Comparison of ENCODE assay signal across 32 mouse cellular contexts in the genomic region with DNA sequence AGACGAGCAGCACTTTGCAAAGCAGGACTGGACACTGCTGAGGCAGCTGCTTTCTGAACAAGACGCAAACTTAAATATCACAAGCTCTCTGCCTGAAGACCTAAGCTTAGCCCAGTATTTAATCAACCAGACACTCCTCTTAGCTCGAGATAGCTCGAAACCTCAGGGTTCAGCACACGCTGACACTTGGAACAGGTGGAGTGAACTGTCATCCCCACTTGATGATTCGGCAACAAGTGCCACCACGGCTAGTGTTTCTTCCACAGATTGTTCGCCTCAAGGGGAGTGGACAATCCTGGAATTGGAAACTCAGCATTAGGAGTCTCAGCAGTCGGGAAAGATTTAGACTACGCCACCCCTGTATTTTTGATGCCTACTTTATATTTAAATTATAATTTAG. TPM values are rescaled to one million over a fixed set of nuclear protein-coding genes. Genes with fewer than 3 reads are reported as not detected.
DNase-seq lines count a peak whose midpoint lies in the region; ATAC-seq and TF ChIP-seq lines count a peak whose summit lies in the region.
"Had no signal": no experiment of that assay in that cellular context is flagged by ENCODE, and none has a peak within 500 bp of the region (broad histone marks: within the 10 kb centered on the region; RNA-seq: fewer than 3 reads in every experiment).

No protein-coding gene starts in this region.

- TF ChIP-seq CTCF in gastrocnemius, adult 2 months (IDR thresholded peaks at IDR 0.05): no peak
- no peak for TF ChIP-seq CTCF in intestine, postnatal 0 days (IDR thresholded peaks at IDR 0.05; ENCODE audit: low read depth)

- H3K4me3 ChIP-seq in gastrocnemius, adult 2 months: peak overlapping the region; percentile 61
- no peak overlapping the region for H3K4me3 ChIP-seq in limb, embryonic 14.5 days (replicated peaks; ENCODE audit: low read length)
- H3K4me3 ChIP-seq in intestine, postnatal 0 days (ENCODE audit: low read depth, low read length): no peak overlapping the region
- H3K4me3 ChIP-seq: embryonic facial prominence, embryonic 13.5 days; forebrain, embryonic 10.5 days; forebrain, embryonic 13.5 days; heart, embryonic 12.5 days; heart, embryonic 15.5 days; hindbrain, embryonic 10.5 days; hindbrain, embryonic 13.5 days had no signal

- no peak overlapping the region for H3K9ac ChIP-seq in limb, embryonic 14.5 days (ENCODE audit: low read depth, low read length, severe bottlenecking)
- no peak overlapping the region for H3K9ac ChIP-seq in intestine, postnatal 0 days (ENCODE audit: low read depth, low read length)
- H3K9ac ChIP-seq: embryonic facial prominence, embryonic 13.5 days; forebrain, embryonic 13.5 days; heart, embryonic 12.5 days; heart, embryonic 15.5 days; hindbrain, embryonic 13.5 days had no signal

- H3K4me2 ChIP-seq in limb, embryonic 14.5 days (replicated peaks; ENCODE audit: low read depth, low read length, severe bottlenecking): no peak overlapping the region
- H3K4me2 ChIP-seq in intestine, postnatal 0 days (replicated peaks; ENCODE audit: low read depth): no peak overlapping the region
- H3K4me2 ChIP-seq: embryonic facial prominence, embryonic 13.5 days; forebrain, embryonic 13.5 days; heart, embryonic 12.5 days; heart, embryonic 15.5 days; hindbrain, embryonic 13.5 days had no signal

- DNase-seq in gastrocnemius, adult 2 months: peak; percentile 62
- DNase-seq in gastrocnemius, postnatal 4 days (ENCODE audit: low spot score in 2 of 2): no peak
- peak; percentile 15 for DNase-seq in gastrocnemius, postnatal 14 days
- peak; percentile 17 for DNase-seq in limb, embryonic 14.5 days (ENCODE audit: low spot score)
- DNase-seq in skeletal muscle tissue, adult 2 months (ENCODE audit: low read depth, low spot score): peak; percentile 77
- DNase-seq in cerebellum, postnatal 10 days: no peak
- DNase-seq: adrenal gland, adult 8-10 months; adrenal gland, postnatal 25 days; cerebellum, adult 18-20 months; cerebellum, adult 9-10 months; cerebellum, postnatal 25 days; heart, adult 11 months; heart, postnatal 10 days; heart, postnatal 36 days; kidney, adult 2 months had no signal

- ATAC-seq in limb, embryonic 14.5 days (ENCODE audit: low FRiP score, low read depth): peak; percentile 65
- ATAC-seq in intestine, postnatal 0 days: no peak
- ATAC-seq: CD4-positive, CD25-positive, alpha-beta regulatory T cell, adult 4 months; forebrain, embryonic 13.5 days; forebrain, embryonic 16.5 days; hindbrain, postnatal 0 days; inflammation-experienced regulatory T-cells, adult 6 months; intestine, embryonic 16.5 days had no signal

- H3K36me3 ChIP-seq in limb, embryonic 14.5 days (ENCODE audit: control insufficient read depth, insufficient read depth, low read length): 0 out of 2 replicates have a peak, but pooled peaks cover 4% of the 10 kb centered on the region
- H3K36me3 ChIP-seq in intestine, postnatal 0 days (ENCODE audit: control insufficient read depth, insufficient read depth): no peaks in the 10 kb centered on the region; the same call in 1 of the 2 replicates
- H3K36me3 ChIP-seq: heart, embryonic 15.5 days had no signal

- H3K27me3 ChIP-seq in limb, embryonic 14.5 days (ENCODE audit: control insufficient read depth, insufficient read depth, low read length): no peaks in the 10 kb centered on the region
- H3K27me3 ChIP-seq in intestine, postnatal 0 days (replicated peaks; ENCODE audit: control insufficient read depth, insufficient read depth, low read length): no peaks in the 10 kb centered on the region
- H3K27me3 ChIP-seq: embryonic facial prominence, embryonic 13.5 days; forebrain, embryonic 13.5 days; heart, embryonic 12.5 days; heart, embryonic 15.5 days; hindbrain, embryonic 13.5 days had no signal

- no peaks in the 10 kb centered on the region for H3K4me1 ChIP-seq in limb, embryonic 14.5 days (ENCODE audit: control insufficient read depth, insufficient read depth, low read length)
- H3K4me1 ChIP-seq in intestine, postnatal 0 days (replicated peaks; ENCODE audit: control insufficient read depth, insufficient read depth, low read length): no peaks in the 10 kb centered on the region
- H3K4me1 ChIP-seq: embryonic facial prominence, embryonic 13.5 days; forebrain, embryonic 10.5 days; forebrain, embryonic 13.5 days; heart, embryonic 12.5 days; heart, embryonic 15.5 days; hindbrain, embryonic 10.5 days; hindbrain, embryonic 13.5 days had no signal

- intact Hi-C loops in gastrocnemius, adult 2 months (cut with DNase I): no loop called here
- intact Hi-C loops in gastrocnemius, postnatal 14 days (cut with DNase I; ENCODE audit: low total_unique reads): no loop called here

- 84% methylated on average over 10 of the region's 10 CpGs for WGBS in limb, embryonic 14.5 days
- 91% methylated on average over 10 of the region's 10 CpGs for WGBS in intestine, postnatal 0 days

- peak overlapping the region; percentile 88 for H3K27ac ChIP-seq in gastrocnemius, adult 2 months
- no peak overlapping the region for H3K27ac ChIP-seq in limb, embryonic 14.5 days (replicated peaks; ENCODE audit: low read depth, low read length)
- no peak overlapping the region for H3K27ac ChIP-seq in intestine, postnatal 0 days (ENCODE audit: low read depth, low read length)
- H3K27ac ChIP-seq: embryonic facial prominence, embryonic 13.5 days; forebrain, embryonic 10.5 days; forebrain, embryonic 13.5 days; heart, embryonic 15.5 days; hindbrain, embryonic 10.5 days; hindbrain, embryonic 13.5 days; hindbrain, postnatal 0 days had no signal

- TF ChIP-seq POLR2A in limb, embryonic 14.5 days (IDR thresholded peaks at IDR 0.05; ENCODE audit: borderline replicate concordance, extremely low read depth, insufficient read depth, insufficient read length): no peak

- no peaks in the 10 kb centered on the region for H3K9me3 ChIP-seq in limb, embryonic 14.5 days (ENCODE audit: control insufficient read depth, low read length)
- H3K9me3 ChIP-seq in intestine, postnatal 0 days (ENCODE audit: control insufficient read depth): no peaks in the 10 kb centered on the region
- H3K9me3 ChIP-seq: embryonic facial prominence, embryonic 13.5 days; forebrain, embryonic 10.5 days; forebrain, embryonic 13.5 days; heart, embryonic 12.5 days; heart, embryonic 15.5 days; hindbrain, embryonic 10.5 days; hindbrain, embryonic 13.5 days had no signal

RNA-seq across cellular contexts. Expression of a gene that starts 3.1 kb away (rescaled TPM):
- under 1 TPM in 1 of 2 experiments, not detected in 1; 0.08 TPM for total RNA-seq in gastrocnemius, adult 2 months (2021)
- under 1 TPM; 0.16 to 0.17 TPM for total RNA-seq in gastrocnemius, postnatal 4 days (2021)
- total RNA-seq in gastrocnemius, postnatal 14 days (2021): not detected
- polyA plus RNA-seq in limb, embryonic 14.5 days (2012; rRNA removed): 0.06 and 0.25 TPM in 2 replicates
- 0.64 and 0.78 TPM in 2 replicates for polyA plus RNA-seq in limb, embryonic 14.5 days (2014; fragmentation: Nextera tagmentation; extraction: Ambion mirVana)
- 0.08 and 0.18 TPM in 2 replicates for polyA plus RNA-seq in intestine, postnatal 0 days (2015; fragmentation: Nextera tagmentation; extraction: Ambion mirVana)
- total RNA-seq: adrenal gland, postnatal 25 days; gastrocnemius, postnatal 36 days; heart, postnatal 10 days had no signal
- polyA plus RNA-seq: kidney, adult 2 months had no signal

RNA-seq across cellular contexts. Expression of a gene that starts 24.0 kb away (rescaled TPM):
- under 1 TPM in 1 of 2 experiments, not detected in 1; 0.11 TPM for total RNA-seq in gastrocnemius, adult 2 months (2021)
- total RNA-seq in gastrocnemius, postnatal 4 days (2021): under 1 TPM; 0.13 to 0.17 TPM
- total RNA-seq in gastrocnemius, postnatal 14 days (2021): not detected
- polyA plus RNA-seq in limb, embryonic 14.5 days (2012; rRNA removed): 0.01 and 0.06 TPM in 2 replicates
- 0.14 and 0.17 TPM in 2 replicates for polyA plus RNA-seq in limb, embryonic 14.5 days (2014; fragmentation: Nextera tagmentation; extraction: Ambion mirVana)
- 0.04 TPM in 2 replicates for polyA plus RNA-seq in intestine, postnatal 0 days (2015; fragmentation: Nextera tagmentation; extraction: Ambion mirVana)
- total RNA-seq: common myeloid progenitor, adult 5-6 weeks; gastrocnemius, postnatal 36 days; heart, postnatal 36 days; MEL had no signal
- polyA plus RNA-seq: C2C12; kidney, adult 2 months had no signal

Comparison
In these comparisons a context has a peak if more than half of its experiments do, and no peak if none do; other contexts are left out.
1. DNase-seq: peak in gastrocnemius, adult 2 months (single experiment), gastrocnemius, postnatal 14 days (single experiment), limb, embryonic 14.5 days (single experiment) and skeletal muscle tissue, adult 2 months (single experiment); none in gastrocnemius, postnatal 4 days (0 of 2) and cerebellum, postnatal 10 days (0 of 2).